ENCODE assay signal across 14 mouse cellular contexts in the genomic region with DNA sequence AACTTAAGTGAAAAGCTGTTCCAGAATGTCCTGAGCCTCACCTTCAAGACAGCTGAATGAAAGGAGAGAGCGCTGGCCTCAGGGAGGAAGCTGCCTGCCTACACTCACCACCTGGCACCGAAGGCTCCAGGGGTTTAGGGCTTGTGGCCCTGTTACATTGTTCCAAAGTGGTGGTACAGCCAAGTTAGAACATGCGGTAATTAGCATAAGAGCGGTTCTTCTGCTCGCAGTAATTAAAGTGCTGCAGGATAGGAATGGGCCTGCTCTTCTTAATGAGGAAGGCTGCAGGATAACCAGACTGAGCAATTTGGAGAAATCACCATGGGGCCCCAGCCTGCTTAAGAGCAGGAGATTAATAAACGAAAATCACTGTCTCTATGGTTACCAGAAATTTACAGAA.
A peak's percentile ranks its signal among the peaks of the same experiment; 100 is the strongest.
DNase-seq lines count a peak whose midpoint lies in the region; ATAC-seq lines count a peak whose summit lies in the region.
"Had no signal": no experiment of that assay in that cellular context is flagged by ENCODE, and none has a peak within 500 bp of the region (broad histone marks: within the 10 kb centered on the region; RNA-seq: fewer than 3 reads in every experiment).

No protein-coding gene starts in this region.

- H3K27ac ChIP-seq in midbrain, embryonic 16.5 days (ENCODE audit: low read length): 0 out of 2 replicates have a peak overlapping the region, but pooled peaks have one; percentile 26
- H3K27ac ChIP-seq in midbrain, embryonic 11.5 days (ENCODE audit: low read depth, low read length): no peak overlapping the region
- H3K27ac ChIP-seq in forebrain, embryonic 11.5 days (ENCODE audit: low read depth, low read length): peak overlapping the region; percentile 39; the same call in 1 of the 2 replicates
- H3K27ac ChIP-seq: limb, embryonic 12.5 days; midbrain, embryonic 12.5 days had no signal

- DNase-seq in cerebellum, adult 18-20 months: peak; percentile 24 to 25
- no peak for DNase-seq in cerebellum, postnatal 14 days
- no peak for DNase-seq in midbrain, embryonic 11.5 days (ENCODE audit: low spot score, missing footprints)
- DNase-seq in forebrain, embryonic 11.5 days (ENCODE audit: low spot score): peak; percentile 66
- DNase-seq in layer of hippocampus, postnatal 36 days: peak; percentile 11 to 16
- no peak for DNase-seq in thymus, postnatal 0 days (ENCODE audit: low spot score)
- no peak for DNase-seq in frontal cortex, postnatal 25 days (ENCODE audit: low spot score in 2 of 2)
- DNase-seq: adrenal gland, adult 2 months; kidney, postnatal 10 days; lung, adult 18-20 months had no signal

- peaks cover 9% of the 10 kb centered on the region for H3K4me1 ChIP-seq in midbrain, embryonic 16.5 days (ENCODE audit: control insufficient read depth, insufficient read depth, low read length)
- no peaks in the 10 kb centered on the region for H3K4me1 ChIP-seq in midbrain, embryonic 11.5 days (ENCODE audit: control insufficient read depth, insufficient read depth, low read length)
- peaks cover 6% of the 10 kb centered on the region for H3K4me1 ChIP-seq in forebrain, embryonic 11.5 days (replicated peaks; ENCODE audit: control insufficient read depth, insufficient read depth, low read length)

- peak; percentile 71 for ATAC-seq in midbrain, embryonic 16.5 days
- no peak for ATAC-seq in midbrain, embryonic 11.5 days (ENCODE audit: low FRiP score)
- peak; percentile 83 for ATAC-seq in forebrain, embryonic 11.5 days (replicated peaks; ENCODE audit: low FRiP score)

- 37% methylated on average over 6 of the region's 6 CpGs for WGBS in midbrain, embryonic 16.5 days
- WGBS in midbrain, embryonic 11.5 days: 56% methylated on average over 6 of the region's 6 CpGs
- 26% methylated on average over 6 of the region's 6 CpGs for WGBS in forebrain, embryonic 11.5 days

- H3K36me3 ChIP-seq in midbrain, embryonic 16.5 days (ENCODE audit: control insufficient read depth, insufficient read depth, low read length): no peaks in the 10 kb centered on the region
- H3K36me3 ChIP-seq in midbrain, embryonic 11.5 days (ENCODE audit: control insufficient read depth, insufficient read depth, low read length): no peaks in the 10 kb centered on the region
- H3K36me3 ChIP-seq in forebrain, embryonic 11.5 days (ENCODE audit: control insufficient read depth, insufficient read depth, low read length): no peaks in the 10 kb centered on the region
- H3K36me3 ChIP-seq: limb, embryonic 12.5 days; midbrain, embryonic 12.5 days had no signal

- no peak overlapping the region for H3K9ac ChIP-seq in midbrain, embryonic 16.5 days (ENCODE audit: low read depth, low read length)
- H3K9ac ChIP-seq in midbrain, embryonic 11.5 days (ENCODE audit: low read length): no peak overlapping the region
- no peak overlapping the region for H3K9ac ChIP-seq in forebrain, embryonic 11.5 days (ENCODE audit: low read length)
- H3K9ac ChIP-seq: limb, embryonic 12.5 days; midbrain, embryonic 12.5 days had no signal

- H3K9me3 ChIP-seq in midbrain, embryonic 16.5 days (replicated peaks; ENCODE audit: control insufficient read depth, low read length, poor library complexity, severe bottlenecking): no peaks in the 10 kb centered on the region
- H3K9me3 ChIP-seq in midbrain, embryonic 11.5 days (ENCODE audit: control insufficient read depth, low read length): no peaks in the 10 kb centered on the region
- H3K9me3 ChIP-seq in forebrain, embryonic 11.5 days (ENCODE audit: control insufficient read depth, low read length): no peaks in the 10 kb centered on the region
- H3K9me3 ChIP-seq: limb, embryonic 12.5 days; midbrain, embryonic 12.5 days had no signal

- H3K4me3 ChIP-seq in midbrain, embryonic 16.5 days (ENCODE audit: low read depth, low read length): no peak overlapping the region
- H3K4me3 ChIP-seq in midbrain, embryonic 11.5 days (ENCODE audit: low read depth, low read length): no peak overlapping the region
- H3K4me3 ChIP-seq in forebrain, embryonic 11.5 days (ENCODE audit: low read depth, low read length): no peak overlapping the region
- H3K4me3 ChIP-seq: erythroblast, embryonic 14.5 days; limb, embryonic 12.5 days; midbrain, embryonic 12.5 days had no signal

- no peaks in the 10 kb centered on the region for H3K27me3 ChIP-seq in midbrain, embryonic 16.5 days (ENCODE audit: control insufficient read depth, insufficient read depth, low read depth, low read length)
- no peaks in the 10 kb centered on the region for H3K27me3 ChIP-seq in midbrain, embryonic 11.5 days (ENCODE audit: control insufficient read depth, insufficient read depth, low read length)
- no peaks in the 10 kb centered on the region for H3K27me3 ChIP-seq in forebrain, embryonic 11.5 days (ENCODE audit: control insufficient read depth, insufficient read depth, low read length)
- H3K27me3 ChIP-seq: midbrain, embryonic 12.5 days had no signal

- no peak overlapping the region for H3K4me2 ChIP-seq in midbrain, embryonic 16.5 days (ENCODE audit: low read length)
- no peak overlapping the region for H3K4me2 ChIP-seq in midbrain, embryonic 11.5 days
- no peak overlapping the region for H3K4me2 ChIP-seq in forebrain, embryonic 11.5 days (ENCODE audit: low read depth, low read length, severe bottlenecking)
- H3K4me2 ChIP-seq: limb, embryonic 12.5 days; midbrain, embryonic 12.5 days had no signal

Comparison
In these comparisons a context has a peak if more than half of its experiments do, and no peak if none do; other contexts are left out.
1. DNase-seq: peak in cerebellum, adult 18-20 months (2 of 2), forebrain, embryonic 11.5 days (single experiment) and layer of hippocampus, postnatal 36 days (2 of 2); none in cerebellum, postnatal 14 days (0 of 2), midbrain, embryonic 11.5 days (single experiment), thymus, postnatal 0 days (single experiment) and frontal cortex, postnatal 25 days (0 of 2).